ENCODE assay signal across 8 mouse cellular contexts in the genomic region with DNA sequence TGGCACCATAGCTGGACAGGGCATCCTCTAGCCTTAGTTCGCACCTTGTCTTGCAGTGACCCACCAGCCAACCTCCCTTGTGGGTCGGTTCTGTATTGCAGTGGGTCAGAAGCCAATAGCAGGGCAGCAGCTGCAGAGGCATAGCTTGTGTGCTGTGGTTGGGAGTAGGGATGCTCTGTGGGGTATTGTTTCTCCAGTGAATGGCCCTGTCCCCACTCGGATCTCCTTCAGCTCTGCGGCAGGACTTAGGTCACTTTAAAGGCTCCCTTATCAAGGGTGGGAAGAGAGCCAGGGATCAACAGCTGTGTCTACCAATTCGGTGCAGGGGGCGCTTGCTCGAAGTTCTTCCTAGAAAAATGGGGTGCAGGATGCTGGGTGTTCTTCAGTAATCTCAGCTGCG.
"Had no signal": no experiment of that assay in that cellular context is flagged by ENCODE, and none has a peak within 500 bp of the region (broad histone marks: within the 10 kb centered on the region; RNA-seq: fewer than 3 reads in every experiment).

No protein-coding gene starts in this region.

- ATAC-seq: intestine, embryonic 16.5 days; lung, postnatal 0 days had no signal

- DNase-seq: kidney, adult 2 months; kidney, postnatal 14 days; lung, adult 2 months; lung, postnatal 36 days; right cerebral cortex, postnatal 14 days; thymus, postnatal 4 days had no signal
